Mouse (Mus musculus): ENCODE data around the gene Zfp523. TPM values are rescaled to one million over a fixed set of nuclear protein-coding genes. Genes with fewer than 3 reads are reported as not detected.

The Zfp523 gene
- polyA plus RNA-seq, 2 experiments = 4.3 to 6.1 TPM

- Histone ChIP-seq H3K36me3 (replicated peaks; ENCODE audit: control insufficient read depth, insufficient read depth, low read depth) (no peaks in the 10 kb centered on the region), H3K4me1 (replicated peaks; ENCODE audit: control insufficient read depth in 2 of 2, insufficient read depth in 2 of 2, low read length in 1 of 2) (peaks cover 0 to 6% of the 10 kb centered on the region in 2 experiments; a peak in 2 of 4 replicates), H3K4me3 (ENCODE audit: insufficient read depth in 1 of 2, low read depth in 2 of 2, low read length in 2 of 2) (no peak overlapping the region), H3K9ac (replicated peaks) (no peak overlapping the region), H3K4me2 (ENCODE audit: low read depth) (no peak overlapping the region), H3K27ac (no peak overlapping the region), H3K27me3 (ENCODE audit: control insufficient read depth, insufficient read depth, low read length) (no peaks in the 10 kb centered on the region), H3K9me3 (ENCODE audit: control insufficient read depth, low read length) (no peaks in the 10 kb centered on the region)
- 57% methylated on average over 9 of the region's 9 CpGs for WGBS (ENCODE audit: insufficient replicate concordance)
- TF ChIP-seq EP300 (IDR thresholded peaks at IDR 0.05; ENCODE audit: low read depth) = no peak
- TF ChIP-seq CTCF (IDR thresholded peaks at IDR 0.05; ENCODE audit: low read depth) = no peak
- DNase-seq (ENCODE audit: low read depth in 3 of 3, low spot score in 3 of 3) (no peak), ATAC-seq (ENCODE audit: insufficient read depth) (no peak)
These were observed 4.2 kb upstream of the Zfp523 start for GRCm38 (mm10) chr17:28172690-28173089.

DNA sequence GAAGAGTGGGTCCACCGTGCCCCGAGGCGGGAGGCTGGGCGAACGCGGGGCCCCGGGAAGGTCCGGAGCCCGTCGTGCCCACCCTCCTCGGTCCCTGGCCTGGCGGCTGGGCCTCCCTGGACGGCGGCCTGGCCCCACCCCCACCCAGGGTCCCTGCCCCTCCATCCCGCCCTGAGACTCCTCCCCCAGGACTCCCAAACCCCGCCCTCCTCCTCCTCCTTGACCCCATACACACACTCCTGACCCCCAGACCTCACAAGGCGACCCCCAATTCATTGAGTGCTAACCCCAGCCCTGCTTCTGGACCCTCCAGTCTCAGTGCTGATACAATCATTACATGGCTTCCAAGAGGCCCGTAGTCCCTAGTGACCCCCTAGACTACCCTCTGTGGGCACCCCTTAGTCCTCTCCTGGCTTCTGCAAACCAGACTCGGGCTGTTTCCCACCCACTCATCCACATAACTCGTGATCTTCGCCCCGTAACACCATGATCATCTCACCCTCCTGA is 664 bp downstream of the Zfp523 start:
- Histone ChIP-seq H3K27ac (no peak overlapping the region), H3K36me3 (replicated peaks; ENCODE audit: control insufficient read depth, insufficient read depth, low read depth) (no peaks in the 10 kb centered on the region), H3K27me3 (ENCODE audit: control insufficient read depth, insufficient read depth, low read length) (no peaks in the 10 kb centered on the region), H3K4me2 (ENCODE audit: low read depth) (peak overlapping the region; percentile 86), H3K4me3 (ENCODE audit: insufficient read depth in 1 of 2, low read depth in 2 of 2, low read length in 2 of 2) (peak overlapping the region; percentile 44 to 80), H3K9ac (replicated peaks) (peak overlapping the region; percentile 82), H3K4me1 (replicated peaks; ENCODE audit: control insufficient read depth in 2 of 2, insufficient read depth in 2 of 2, low read length in 1 of 2) (peaks cover 0 to 19% of the 10 kb centered on the region in 2 experiments; a peak in 2 of 4 replicates), H3K9me3 (ENCODE audit: control insufficient read depth, low read length) (no peaks in the 10 kb centered on the region)
- ATAC-seq (ENCODE audit: insufficient read depth) (peak; percentile 70), DNase-seq (ENCODE audit: low read depth in 3 of 3, low spot score in 3 of 3) (no peak)
- WGBS (ENCODE audit: insufficient replicate concordance) = 6% methylated on average over 22 of the region's 22 CpGs
- TF ChIP-seq EP300 (IDR thresholded peaks at IDR 0.05; ENCODE audit: low read depth) = no peak
- TF ChIP-seq CTCF (IDR thresholded peaks at IDR 0.05; ENCODE audit: low read depth) = no peak

- Histone ChIP-seq H3K4me1 (replicated peaks; ENCODE audit: control insufficient read depth in 2 of 2, insufficient read depth in 2 of 2, low read length in 1 of 2) (peaks cover 0 to 26% of the 10 kb centered on the region in 2 experiments; a peak in 2 of 4 replicates), H3K9me3 (ENCODE audit: control insufficient read depth, low read length) (no peaks in the 10 kb centered on the region), H3K4me2 (ENCODE audit: low read depth) (no peak overlapping the region), H3K9ac (replicated peaks) (no peak overlapping the region), H3K27ac (no peak overlapping the region), H3K36me3 (replicated peaks; ENCODE audit: control insufficient read depth, insufficient read depth, low read depth) (no peaks in the 10 kb centered on the region), H3K4me3 (ENCODE audit: insufficient read depth in 1 of 2, low read depth in 2 of 2, low read length in 2 of 2) (no peak overlapping the region), H3K27me3 (ENCODE audit: control insufficient read depth, insufficient read depth, low read length) (no peaks in the 10 kb centered on the region)
- WGBS (ENCODE audit: insufficient replicate concordance) = 67% methylated on average over 4 of the region's 4 CpGs
- no peak for DNase-seq (ENCODE audit: low read depth in 3 of 3, low spot score in 3 of 3)
- no peak for ATAC-seq (ENCODE audit: insufficient read depth)
- TF ChIP-seq CTCF (IDR thresholded peaks at IDR 0.05; ENCODE audit: low read depth) (no peak), EP300 (IDR thresholded peaks at IDR 0.05; ENCODE audit: low read depth) (no peak)
These were observed 3.4 kb downstream of the Zfp523 start for GRCm38 (mm10) chr17:28180331-28180730.

DNA sequence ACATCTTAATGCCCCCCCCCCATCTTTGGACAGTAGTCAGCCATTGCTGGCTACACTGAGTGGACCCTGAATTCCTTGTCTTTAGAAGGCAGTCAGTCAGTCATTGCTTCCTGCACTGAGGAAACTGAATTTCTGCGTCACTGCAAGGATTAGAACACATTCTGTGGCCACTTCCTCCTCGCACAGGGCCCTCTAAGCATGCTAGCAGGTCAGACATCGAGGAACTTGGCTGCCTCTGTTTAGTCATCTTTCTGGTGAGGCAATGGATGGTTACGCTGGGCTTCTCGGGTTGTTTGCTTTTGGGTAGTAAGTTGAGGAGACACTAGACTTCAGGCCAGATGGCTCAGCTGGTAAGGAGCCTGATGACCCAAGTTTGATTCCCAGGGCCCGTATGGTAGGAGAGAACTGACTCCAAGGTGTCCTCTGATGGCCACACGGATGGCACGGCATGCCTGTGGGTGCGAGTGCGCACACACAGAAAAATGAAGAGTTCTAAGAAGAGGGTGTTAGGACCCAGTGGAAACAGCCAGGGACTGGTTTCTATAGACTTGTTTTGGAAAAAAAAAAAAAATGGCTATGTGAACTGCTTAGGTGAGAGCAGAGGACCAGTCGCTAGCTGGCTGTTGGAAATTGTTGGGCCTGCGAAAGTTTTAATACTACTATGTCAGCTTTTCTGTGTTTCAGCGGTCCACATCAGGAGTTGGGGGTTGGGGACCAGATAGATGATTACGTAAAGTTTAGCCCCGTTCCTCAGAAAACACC is 4.0 kb downstream of the Zfp523 start:
- Histone ChIP-seq H3K27me3 (ENCODE audit: control insufficient read depth, insufficient read depth, low read length) (no peaks in the 10 kb centered on the region), H3K4me3 (ENCODE audit: insufficient read depth in 1 of 2, low read depth in 2 of 2, low read length in 2 of 2) (no peak overlapping the region), H3K36me3 (replicated peaks; ENCODE audit: control insufficient read depth, insufficient read depth, low read depth) (no peaks in the 10 kb centered on the region), H3K4me2 (ENCODE audit: low read depth) (no peak overlapping the region), H3K9ac (replicated peaks) (no peak overlapping the region), H3K4me1 (replicated peaks; ENCODE audit: control insufficient read depth in 2 of 2, insufficient read depth in 2 of 2, low read length in 1 of 2) (peaks cover 0 to 26% of the 10 kb centered on the region in 2 experiments; a peak in 2 of 4 replicates), H3K27ac (no peak overlapping the region), H3K9me3 (ENCODE audit: control insufficient read depth, low read length) (no peaks in the 10 kb centered on the region)
- TF ChIP-seq EP300 (IDR thresholded peaks at IDR 0.05; ENCODE audit: low read depth) (no peak), CTCF (IDR thresholded peaks at IDR 0.05; ENCODE audit: low read depth) (no peak)
- DNase-seq (ENCODE audit: low read depth in 3 of 3, low spot score in 3 of 3) = peak in 1 of 3 experiments; percentile 36
- no peak for ATAC-seq (ENCODE audit: insufficient read depth)
- 65% methylated on average over 15 of the region's 15 CpGs for WGBS (ENCODE audit: insufficient replicate concordance)

DNA sequence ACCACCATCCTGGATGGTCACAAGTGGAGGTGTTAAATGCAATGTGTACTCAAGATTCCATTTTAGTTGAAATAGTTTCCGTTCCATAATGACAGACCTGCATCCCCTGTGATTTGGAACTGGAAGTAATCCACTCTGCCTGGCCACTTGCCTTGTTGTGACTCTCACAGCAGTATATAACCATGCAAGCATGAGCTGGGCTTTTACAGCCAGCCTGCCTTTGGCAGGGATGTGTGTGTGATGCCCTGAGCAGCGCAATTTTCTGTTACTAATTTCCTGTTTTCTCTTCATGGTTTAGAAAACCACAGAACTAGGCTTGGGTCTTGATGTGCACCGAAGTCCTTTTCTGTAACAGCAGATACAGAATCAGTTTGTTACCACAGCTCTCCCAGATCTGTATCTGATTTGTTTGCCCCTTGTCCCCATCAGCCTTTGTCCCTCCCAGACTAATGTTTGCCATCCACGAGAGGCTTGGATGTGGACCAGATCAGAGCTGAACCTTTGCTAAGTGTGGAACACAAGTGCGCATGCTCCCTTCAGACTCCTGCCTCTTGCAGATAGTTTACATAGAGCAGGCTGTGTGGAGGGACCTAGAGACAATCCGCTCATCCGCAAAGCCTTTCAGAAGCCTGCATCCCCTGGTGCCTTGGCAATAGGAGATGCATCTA is 8.2 kb downstream of the Zfp523 start:
- Histone ChIP-seq H3K9ac (replicated peaks) (no peak overlapping the region), H3K36me3 (replicated peaks; ENCODE audit: control insufficient read depth, insufficient read depth, low read depth) (no peaks in the 10 kb centered on the region), H3K4me1 (replicated peaks; ENCODE audit: control insufficient read depth in 2 of 2, insufficient read depth in 2 of 2, low read length in 1 of 2) (peaks cover 0 to 12% of the 10 kb centered on the region in 2 experiments; a peak in 2 of 4 replicates), H3K4me3 (ENCODE audit: insufficient read depth in 1 of 2, low read depth in 2 of 2, low read length in 2 of 2) (no peak overlapping the region), H3K9me3 (ENCODE audit: control insufficient read depth, low read length) (no peaks in the 10 kb centered on the region), H3K27ac (no peak overlapping the region), H3K27me3 (ENCODE audit: control insufficient read depth, insufficient read depth, low read length) (no peaks in the 10 kb centered on the region), H3K4me2 (ENCODE audit: low read depth) (no peak overlapping the region)
- 40% methylated on average over 7 of the region's 7 CpGs for WGBS (ENCODE audit: insufficient replicate concordance)
- ATAC-seq (ENCODE audit: insufficient read depth) (peak; percentile 59), DNase-seq (ENCODE audit: low read depth in 3 of 3, low spot score in 3 of 3) (no peak)
- TF ChIP-seq CTCF (IDR thresholded peaks at IDR 0.05; ENCODE audit: low read depth) (no peak), EP300 (IDR thresholded peaks at IDR 0.05; ENCODE audit: low read depth) (no peak)

All from liver, embryonic 14.5 days (tissue).